Mouse (Mus musculus): Measurements from ENCODE around the gene Gm28635. TPM values are rescaled to one million over a fixed set of nuclear protein-coding genes. Genes with fewer than 3 reads are reported as not detected.

Gm28635 gene
- polyA plus RNA-seq, 2 experiments, result 0.01 TPM; not detected in 1

GRCm38 (mm10) chr2:84670569-84670933, 7.3 kb downstream of the Gm28635 start, which contains the start of gene Selenoh:
Gene Selenoh, minus strand, starts transcription at chr2:84670770.
- Histone ChIP-seq H3K4me1 (replicated peaks; ENCODE audit: control insufficient read depth in 2 of 2, insufficient read depth in 2 of 2, low read length in 1 of 2) (peaks cover 3 to 7% of the 10 kb centered on the region in 2 experiments; a peak in 2 of 4 replicates), H3K4me3 (ENCODE audit: insufficient read depth in 1 of 2, low read depth in 2 of 2, low read length in 2 of 2) (peak within 1 kb of the TSS; percentile 90 to 96), H3K9me3 (ENCODE audit: control insufficient read depth, low read length) (no peaks in the 10 kb centered on the region), H3K27me3 (ENCODE audit: control insufficient read depth, insufficient read depth, low read length) (no peaks in the 10 kb centered on the region), H3K36me3 (replicated peaks; ENCODE audit: control insufficient read depth, insufficient read depth, low read depth) (peaks cover 28% of the 10 kb centered on the region), H3K9ac (replicated peaks) (peak within 1 kb of the TSS; percentile 86), H3K27ac (peak within 1 kb of the TSS; percentile 79), H3K4me2 (ENCODE audit: low read depth) (peak within 1 kb of the TSS; percentile 85)
- ATAC-seq (ENCODE audit: insufficient read depth) (peak; percentile 90), DNase-seq (ENCODE audit: low read depth in 3 of 3, low spot score in 3 of 3) (peak; percentile 78 to 84 (median 81))
- 0 out of 2 replicates have a peak, but pooled peaks have one; percentile 9 for TF ChIP-seq EP300 (IDR thresholded peaks at IDR 0.05; ENCODE audit: low read depth)
- TF ChIP-seq CTCF (IDR thresholded peaks at IDR 0.05; ENCODE audit: low read depth), result no peak
- under 1% methylated on average over 20 of the region's 20 CpGs for WGBS (ENCODE audit: insufficient replicate concordance)

- DNase-seq (ENCODE audit: low read depth in 3 of 3, low spot score in 3 of 3), result no peak
Observed at GRCm38 (mm10) chr2:84669828-84670568, 7.8 kb downstream of the Gm28635 start.

GRCm38 (mm10) chr2:84666081-84666480, 11.8 kb downstream of the Gm28635 start:
- Histone ChIP-seq H3K4me3 (ENCODE audit: insufficient read depth in 1 of 2, low read depth in 2 of 2, low read length in 2 of 2) (no peak overlapping the region), H3K4me2 (ENCODE audit: low read depth) (no peak overlapping the region), H3K9ac (replicated peaks) (no peak overlapping the region), H3K27me3 (ENCODE audit: control insufficient read depth, insufficient read depth, low read length) (no peaks in the 10 kb centered on the region), H3K36me3 (replicated peaks; ENCODE audit: control insufficient read depth, insufficient read depth, low read depth) (no peaks in the 10 kb centered on the region; the same call in 1 of the 2 replicates), H3K27ac (no peak overlapping the region), H3K9me3 (ENCODE audit: control insufficient read depth, low read length) (no peaks in the 10 kb centered on the region), H3K4me1 (replicated peaks; ENCODE audit: control insufficient read depth in 2 of 2, insufficient read depth in 2 of 2, low read length in 1 of 2) (peaks cover 3 to 6% of the 10 kb centered on the region in 2 experiments; a peak in 2 of 4 replicates)
- no peak for TF ChIP-seq CTCF (IDR thresholded peaks at IDR 0.05; ENCODE audit: low read depth)
- ATAC-seq (ENCODE audit: insufficient read depth) (no peak), DNase-seq (ENCODE audit: low read depth in 3 of 3, low spot score in 3 of 3) (no peak)
- WGBS (ENCODE audit: insufficient replicate concordance), result 46% methylated on average over 12 of the region's 12 CpGs

More at GRCm38 (mm10) chr2:84669828-84670568, 7.8 kb downstream of the Gm28635 start:
- peak overlapping the region; percentile 90 to 96 for H3K4me3 ChIP-seq (ENCODE audit: insufficient read depth in 1 of 2, low read depth in 2 of 2, low read length in 2 of 2)
- TF ChIP-seq EP300 (IDR thresholded peaks at IDR 0.05; ENCODE audit: low read depth), result no peak
- no peak for TF ChIP-seq CTCF (IDR thresholded peaks at IDR 0.05; ENCODE audit: low read depth)
- 3% methylated on average over 39 of the region's 39 CpGs for WGBS (ENCODE audit: insufficient replicate concordance)
- ATAC-seq (ENCODE audit: insufficient read depth), result peak; percentile 65
- peaks cover 3 to 7% of the 10 kb centered on the region in 2 experiments; a peak in 2 of 4 replicates for H3K4me1 ChIP-seq (replicated peaks; ENCODE audit: control insufficient read depth in 2 of 2, insufficient read depth in 2 of 2, low read length in 1 of 2)
- peak overlapping the region; percentile 52; the same call in 1 of the 2 replicates for H3K27ac ChIP-seq
- H3K36me3 ChIP-seq (replicated peaks; ENCODE audit: control insufficient read depth, insufficient read depth, low read depth), result peaks cover 23% of the 10 kb centered on the region
- H3K9ac ChIP-seq (replicated peaks), result peak overlapping the region; percentile 86
- H3K9me3 ChIP-seq (ENCODE audit: control insufficient read depth, low read length), result no peaks in the 10 kb centered on the region
- no peaks in the 10 kb centered on the region for H3K27me3 ChIP-seq (ENCODE audit: control insufficient read depth, insufficient read depth, low read length)
- peak overlapping the region; percentile 85 for H3K4me2 ChIP-seq (ENCODE audit: low read depth)

GRCm38 (mm10) chr2:84662866-84663265, 15.0 kb downstream of the Gm28635 start:
- ATAC-seq (ENCODE audit: insufficient read depth) (no peak), DNase-seq (ENCODE audit: low read depth in 3 of 3, low spot score in 3 of 3) (peak in 1 of 3 experiments; percentile 60)
- WGBS (ENCODE audit: insufficient replicate concordance), result 23% methylated on average over 2 of the region's 2 CpGs
- H3K4me2 ChIP-seq (ENCODE audit: low read depth), result no peak overlapping the region
- no peak overlapping the region for H3K4me3 ChIP-seq (ENCODE audit: insufficient read depth in 1 of 2, low read depth in 2 of 2, low read length in 2 of 2)
- no peaks in the 10 kb centered on the region for H3K27me3 ChIP-seq (ENCODE audit: control insufficient read depth, insufficient read depth, low read length)
- no peaks in the 10 kb centered on the region for H3K36me3 ChIP-seq (replicated peaks; ENCODE audit: control insufficient read depth, insufficient read depth, low read depth)
- no peaks in the 10 kb centered on the region for H3K9me3 ChIP-seq (ENCODE audit: control insufficient read depth, low read length)
- no peaks in the 10 kb centered on the region for H3K4me1 ChIP-seq (replicated peaks; ENCODE audit: control insufficient read depth in 2 of 2, insufficient read depth in 2 of 2, low read length in 1 of 2)
- TF ChIP-seq EP300 (IDR thresholded peaks at IDR 0.05; ENCODE audit: low read depth) (no peak), CTCF (IDR thresholded peaks at IDR 0.05; ENCODE audit: low read depth) (peak; percentile 72)
- H3K9ac ChIP-seq (replicated peaks), result no peak overlapping the region
- no peak overlapping the region for H3K27ac ChIP-seq

- Histone ChIP-seq H3K27me3 (ENCODE audit: control insufficient read depth, insufficient read depth, low read length) (no peaks in the 10 kb centered on the region), H3K9ac (replicated peaks) (no peak overlapping the region), H3K4me2 (ENCODE audit: low read depth) (no peak overlapping the region), H3K27ac (no peak overlapping the region), H3K4me1 (replicated peaks; ENCODE audit: control insufficient read depth in 2 of 2, insufficient read depth in 2 of 2, low read length in 1 of 2) (no peaks in the 10 kb centered on the region), H3K4me3 (ENCODE audit: insufficient read depth in 1 of 2, low read depth in 2 of 2, low read length in 2 of 2) (no peak overlapping the region), H3K9me3 (ENCODE audit: control insufficient read depth, low read length) (no peaks in the 10 kb centered on the region), H3K36me3 (replicated peaks; ENCODE audit: control insufficient read depth, insufficient read depth, low read depth) (no peaks in the 10 kb centered on the region)
- no peak for DNase-seq (ENCODE audit: low read depth in 3 of 3, low spot score in 3 of 3)
- 43% methylated on average over 3 of the region's 3 CpGs for WGBS (ENCODE audit: insufficient replicate concordance)
- ATAC-seq (ENCODE audit: insufficient read depth), result peak; percentile 68
- TF ChIP-seq CTCF (IDR thresholded peaks at IDR 0.05; ENCODE audit: low read depth), result peak; percentile 69
- no peak for TF ChIP-seq EP300 (IDR thresholded peaks at IDR 0.05; ENCODE audit: low read depth)
Observed at GRCm38 (mm10) chr2:84660253-84660652, 17.6 kb downstream of the Gm28635 start.

All from liver, embryonic 14.5 days (tissue).